Mouse (Mus musculus) intestine, embryonic 16.5 days (tissue): ENCODE results near the gene Adap1. TPM values are rescaled to one million over a fixed set of nuclear protein-coding genes. Genes with fewer than 3 reads are reported as not detected.

Experiments
- ATAC-seq: fragments of 200-750 bp; cut with Nextera tagmentation; 2 replicates; pipeline ENCODE4 v1.8.0; 2017; ENCODE audit warnings: moderate TSS enrichment, moderate library complexity
- H3K27ac ChIP-seq: fragments of 300-500 bp; sonication (generic); 2 replicates; pipeline ENCODE4 v1.5.1; 2014; ENCODE audit warnings: mild to moderate bottlenecking, low read length
- H3K27me3 ChIP-seq: fragments of 300-500 bp; sonication (generic); replicated peaks from 2 replicates; pipeline ENCODE4 v1.6.1; 2014; ENCODE audit warnings: low read length, control low read depth, mixed read lengths; ENCODE audit not compliant: control insufficient read depth, insufficient read depth
- H3K36me3 ChIP-seq: fragments of 300-500 bp; sonication (generic); 2 replicates; pipeline ENCODE4 v1.6.1; 2014; ENCODE audit warnings: low read length, control low read depth; ENCODE audit not compliant: control insufficient read depth, insufficient read depth
- H3K4me1 ChIP-seq: fragments of 300-500 bp; sonication (generic); 2 replicates; pipeline ENCODE4 v1.6.1; 2014; ENCODE audit warnings: low read length, control low read depth, mixed read lengths; ENCODE audit not compliant: control insufficient read depth, insufficient read depth
- H3K4me2 ChIP-seq: fragments of 300-500 bp; sonication (generic); 2 replicates; pipeline ENCODE4 v1.6.1; 2014; ENCODE audit warnings: low read depth, low read length, control low read depth
- H3K4me3 ChIP-seq: fragments of 300-500 bp; sonication (generic); 2 replicates; pipeline ENCODE4 v1.5.1; 2014; ENCODE audit warnings: mild to moderate bottlenecking, low read length
- H3K9ac ChIP-seq: fragments of 300-500 bp; sonication (generic); 2 replicates; pipeline ENCODE4 v1.6.1; 2014; ENCODE audit warnings: low read depth, low read length
- H3K9me3 ChIP-seq: fragments of 300-500 bp; sonication (generic); 2 replicates; pipeline ENCODE4 v1.6.1; 2016; ENCODE audit warnings: low read length, control low read depth; ENCODE audit not compliant: control insufficient read depth
- WGBS: fragments of 180-500 bp; shearing (Covaris S2); extraction: QIAGEN DNeasy Blood & Tissue Kit; methylation state at CpG from one replicate; pipeline ENCODE4 v1.1.7; 2014; 5-methylcytosine and 5-hydroxymethylcytosine counted together
- polyA plus RNA-seq: library from polyadenylated mRNA; unstranded; fragments of >200 nt; fragmentation: Nextera tagmentation; extraction: Ambion mirVana; gene quantifications from 2 replicates; pipeline ENCODE4 v1.2.1, GENCODE M21; 2015

Gene Adap1
- polyA plus RNA-seq, 1 experiment from 2014 or later, result 5.3 TPM

GRCm38 (mm10) chr5:139317751-139318504 lies 7.5 kb downstream of the Adap1 start:
- no peaks in the 10 kb centered on the region for H3K9me3 ChIP-seq
- H3K4me3 ChIP-seq, result no peak overlapping the region
- peak overlapping the region; percentile 22; the same call in 1 of the 2 replicates for H3K4me2 ChIP-seq
- peaks cover 29% of the 10 kb centered on the region for H3K4me1 ChIP-seq
- 64% methylated on average over 21 of the region's 21 CpGs for WGBS
- H3K36me3 ChIP-seq, result no peaks in the 10 kb centered on the region
- ATAC-seq, result peak; percentile 47
- H3K9ac ChIP-seq, result peak overlapping the region; percentile 40
- H3K27ac ChIP-seq, result peak overlapping the region; percentile 91
- no peaks in the 10 kb centered on the region for H3K27me3 ChIP-seq

DNA sequence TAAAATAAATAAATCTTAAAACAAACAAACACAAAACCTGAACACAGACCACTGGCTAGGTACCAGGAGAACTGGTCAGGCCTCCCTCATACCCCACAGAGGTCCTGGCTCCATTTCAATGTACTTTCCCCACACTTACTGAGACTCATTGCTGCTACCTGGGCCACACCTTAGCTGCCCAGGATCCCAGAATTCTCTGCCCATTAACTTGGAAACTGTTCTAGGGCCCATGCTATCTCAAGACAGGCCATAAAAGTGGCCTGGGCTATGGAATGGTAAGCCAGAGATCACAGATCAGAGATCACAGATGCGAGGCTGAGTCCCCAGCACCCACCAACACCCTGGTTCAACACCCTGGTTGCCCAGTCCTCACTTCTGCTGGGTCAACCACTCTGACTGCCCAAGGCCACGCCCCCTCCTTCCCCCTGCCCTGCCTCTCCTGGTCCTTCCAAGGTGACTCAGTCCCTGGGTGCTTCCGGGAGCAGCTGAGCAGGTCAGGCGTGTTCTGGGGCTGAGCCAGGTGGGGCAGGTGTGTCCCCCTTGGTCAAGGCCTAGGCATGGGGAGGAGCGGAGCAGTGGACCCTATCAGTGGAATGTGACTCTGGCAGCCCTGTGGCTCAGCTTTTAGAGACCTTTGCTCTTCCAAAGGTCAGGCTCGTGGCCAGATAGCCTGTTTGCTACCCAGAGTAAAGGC lies 8.3 kb downstream of the Adap1 start:
- Histone ChIP-seq H3K36me3 (no peaks in the 10 kb centered on the region), H3K4me2 (no peak overlapping the region), H3K4me1 (peaks cover 29% of the 10 kb centered on the region), H3K9me3 (no peaks in the 10 kb centered on the region), H3K27ac (peak overlapping the region; percentile 91), H3K4me3 (no peak overlapping the region), H3K27me3 (no peaks in the 10 kb centered on the region), H3K9ac (peak overlapping the region; percentile 40; the same call in 1 of the 2 replicates)
- WGBS, result 50% methylated on average over 6 of the region's 6 CpGs
- peak; percentile 96 for ATAC-seq

GRCm38 (mm10) chr5:139314941-139315642 lies 10.3 kb downstream of the Adap1 start:
- no peaks in the 10 kb centered on the region for H3K36me3 ChIP-seq
- no peaks in the 10 kb centered on the region for H3K9me3 ChIP-seq
- WGBS, result 77% methylated on average over 12 of the region's 12 CpGs
- H3K4me3 ChIP-seq, result no peak overlapping the region
- H3K9ac ChIP-seq, result 0 out of 2 replicates have a peak overlapping the region, but pooled peaks have one; percentile 12
- no peaks in the 10 kb centered on the region for H3K27me3 ChIP-seq
- no peak overlapping the region for H3K4me2 ChIP-seq
- H3K27ac ChIP-seq, result peak overlapping the region; percentile 45; the same call in 1 of the 2 replicates
- ATAC-seq, result no peak
- H3K4me1 ChIP-seq, result peaks cover 29% of the 10 kb centered on the region

GRCm38 (mm10) chr5:139313536-139313935 lies 11.9 kb downstream of the Adap1 start:
- H3K4me1 ChIP-seq, result peaks cover 23% of the 10 kb centered on the region
- H3K9me3 ChIP-seq, result no peaks in the 10 kb centered on the region
- no peak overlapping the region for H3K9ac ChIP-seq
- H3K27me3 ChIP-seq, result no peaks in the 10 kb centered on the region
- H3K4me2 ChIP-seq, result no peak overlapping the region
- no peak overlapping the region for H3K4me3 ChIP-seq
- WGBS, result 67% methylated on average over 9 of the region's 9 CpGs
- no peaks in the 10 kb centered on the region for H3K36me3 ChIP-seq
- H3K27ac ChIP-seq, result no peak overlapping the region
- no peak for ATAC-seq

DNA sequence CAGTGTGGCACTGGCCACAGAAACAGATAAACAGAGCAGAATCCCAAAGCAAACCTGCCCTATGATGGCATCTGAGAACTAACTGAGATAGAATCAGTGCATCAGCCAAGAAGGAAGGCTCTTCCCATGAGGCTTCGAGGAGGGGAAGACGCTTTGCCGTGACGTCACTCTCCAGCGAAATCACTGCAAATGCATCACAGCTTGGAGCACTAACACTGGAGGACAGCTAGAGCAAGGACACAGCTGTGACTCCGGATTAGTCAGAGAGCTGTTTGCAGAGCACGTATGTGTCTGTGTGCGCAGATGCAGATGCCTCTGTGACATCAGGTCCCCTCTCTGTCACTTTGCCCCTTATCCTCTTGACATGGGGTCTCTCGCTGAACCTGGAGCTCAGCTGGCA lies 13.6 kb downstream of the Adap1 start:
- H3K36me3 ChIP-seq, result no peaks in the 10 kb centered on the region
- 88% methylated on average over 9 of the region's 9 CpGs for WGBS
- no peak for ATAC-seq
- H3K27ac ChIP-seq, result no peak overlapping the region
- H3K4me1 ChIP-seq, result peaks cover 14% of the 10 kb centered on the region
- no peaks in the 10 kb centered on the region for H3K27me3 ChIP-seq
- H3K4me2 ChIP-seq, result no peak overlapping the region
- H3K4me3 ChIP-seq, result no peak overlapping the region
- H3K9me3 ChIP-seq, result no peaks in the 10 kb centered on the region
- no peak overlapping the region for H3K9ac ChIP-seq

- no peaks in the 10 kb centered on the region for H3K36me3 ChIP-seq
- H3K4me2 ChIP-seq, result no peak overlapping the region
- peaks cover 11% of the 10 kb centered on the region for H3K4me1 ChIP-seq
- H3K27ac ChIP-seq, result no peak overlapping the region
- no peaks in the 10 kb centered on the region for H3K9me3 ChIP-seq
- no peak for ATAC-seq
- H3K9ac ChIP-seq, result no peak overlapping the region
- H3K27me3 ChIP-seq, result no peaks in the 10 kb centered on the region
- 87% methylated on average over 4 of the region's 4 CpGs for WGBS
- H3K4me3 ChIP-seq, result no peak overlapping the region
These were observed 14.9 kb downstream of the Adap1 start for GRCm38 (mm10) chr5:139310477-139310876.

DNA sequence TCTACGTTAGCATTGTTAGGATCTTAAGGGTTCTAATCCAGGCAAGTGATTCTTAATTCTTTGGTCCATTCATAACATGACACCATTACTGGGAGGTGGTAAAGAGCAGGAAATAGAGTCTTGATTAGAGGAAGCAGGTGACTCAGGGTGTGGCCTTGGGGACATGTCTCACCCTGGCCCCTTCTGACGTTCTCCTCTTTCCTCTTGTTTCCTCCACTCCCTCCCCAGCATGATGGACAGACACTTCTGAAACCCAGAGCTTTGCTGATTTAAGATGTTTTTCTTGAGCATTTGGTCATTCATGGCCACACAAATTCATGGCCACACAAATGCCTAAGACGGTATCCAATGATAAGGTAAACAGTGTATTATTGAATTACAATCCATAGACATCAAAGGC lies 15.5 kb downstream of the Adap1 start:
- H3K36me3 ChIP-seq, result no peaks in the 10 kb centered on the region
- 64% methylated on average over 3 of the region's 3 CpGs for WGBS
- no peak overlapping the region for H3K9ac ChIP-seq
- H3K9me3 ChIP-seq, result no peaks in the 10 kb centered on the region
- H3K27ac ChIP-seq, result no peak overlapping the region
- 0 out of 2 replicates have a peak, but pooled peaks have one; percentile 39 for ATAC-seq
- no peak overlapping the region for H3K4me2 ChIP-seq
- no peak overlapping the region for H3K4me3 ChIP-seq
- peaks cover 8% of the 10 kb centered on the region for H3K4me1 ChIP-seq
- no peaks in the 10 kb centered on the region for H3K27me3 ChIP-seq

GRCm38 (mm10) chr5:139303646-139304061 lies 21.8 kb downstream of the Adap1 start:
- H3K27ac ChIP-seq, result no peak overlapping the region
- no peak overlapping the region for H3K4me3 ChIP-seq
- no peak overlapping the region for H3K9ac ChIP-seq
- no peak overlapping the region for H3K4me2 ChIP-seq
- WGBS, result 84% methylated on average over 9 of the region's 9 CpGs
- ATAC-seq, result no peak
- H3K27me3 ChIP-seq, result no peaks in the 10 kb centered on the region
- peaks cover 15% of the 10 kb centered on the region for H3K4me1 ChIP-seq
- no peaks in the 10 kb centered on the region for H3K36me3 ChIP-seq
- no peaks in the 10 kb centered on the region for H3K9me3 ChIP-seq

- ATAC-seq, result no peak
- WGBS, result 79% methylated on average over 6 of the region's 6 CpGs
- Histone ChIP-seq H3K27ac (no peak overlapping the region), H3K36me3 (no peaks in the 10 kb centered on the region), H3K9ac (no peak overlapping the region), H3K4me3 (no peak overlapping the region), H3K27me3 (no peaks in the 10 kb centered on the region), H3K4me1 (peaks cover 24% of the 10 kb centered on the region), H3K4me2 (no peak overlapping the region), H3K9me3 (no peaks in the 10 kb centered on the region)
These were observed 23.3 kb downstream of the Adap1 start for GRCm38 (mm10) chr5:139302101-139302500.
